Mouse (Mus musculus) lung, embryonic 16.5 days (tissue): ENCODE measurements around the gene Cdk6. TPM values are rescaled to one million over a fixed set of nuclear protein-coding genes. Genes with fewer than 3 reads are reported as not detected.
A peak's percentile ranks its signal among the peaks of the same experiment; 100 is the strongest.

ENCODE experiments used
- ATAC-seq: fragments of 200-750 bp; cut with Nextera tagmentation; 2 replicates; pipeline ENCODE4 v1.8.0; 2017; ENCODE audit warnings: low read depth, mild to moderate bottlenecking, moderate library complexity
- H3K27ac ChIP-seq: fragments of 300-500 bp; sonication (generic); 2 replicates; pipeline ENCODE4 v1.5.1; 2014; ENCODE audit warnings: mild to moderate bottlenecking, control low read depth, low read length
- H3K27me3 ChIP-seq: fragments of 300-500 bp; sonication (generic); 2 replicates; pipeline ENCODE4 v1.6.1; 2014; ENCODE audit warnings: low read depth, low read length, mixed read lengths; ENCODE audit not compliant: control insufficient read depth, insufficient read depth
- H3K36me3 ChIP-seq: fragments of 300-500 bp; sonication (generic); 2 replicates; pipeline ENCODE4 v1.6.1; 2014; ENCODE audit warnings: low read length; ENCODE audit not compliant: control insufficient read depth, insufficient read depth
- H3K4me1 ChIP-seq: fragments of 300-500 bp; sonication (generic); replicated peaks from 2 replicates; pipeline ENCODE4 v1.6.1; 2014; ENCODE audit warnings: low read length, mixed read lengths; ENCODE audit not compliant: control insufficient read depth, insufficient read depth
- H3K4me2 ChIP-seq: fragments of 300-500 bp; sonication (generic); 2 replicates; pipeline ENCODE4 v1.6.1; 2014; ENCODE audit warnings: low read depth, low read length, control low read depth
- H3K4me3 ChIP-seq: fragments of 300-500 bp; sonication (generic); 2 replicates; pipeline ENCODE4 v1.5.1; 2014; ENCODE audit warnings: mild to moderate bottlenecking, low read length, control low read depth
- H3K9ac ChIP-seq: fragments of 300-500 bp; sonication (generic); 2 replicates; pipeline ENCODE4 v1.6.1; 2014; ENCODE audit warnings: low read length, control low read depth
- H3K9me3 ChIP-seq: fragments of 300-500 bp; sonication (generic); 2 replicates; pipeline ENCODE4 v1.6.1; 2016; ENCODE audit warnings: low read length; ENCODE audit not compliant: control insufficient read depth
- WGBS: fragments of 180-500 bp; shearing (Covaris S2); extraction: QIAGEN DNeasy Blood & Tissue Kit; methylation state at CpG from one replicate; pipeline ENCODE4 v1.1.7; 2014; 5-methylcytosine and 5-hydroxymethylcytosine counted together
- polyA plus RNA-seq: library from polyadenylated mRNA; unstranded; fragments of >200 nt; fragmentation: Nextera tagmentation; extraction: Ambion mirVana; gene quantifications from 2 replicates; pipeline ENCODE4 v1.2.1, GENCODE M21; 2015

Gene Cdk6
- polyA plus RNA-seq, 1 experiment from 2014 or later = 33.7 TPM

GRCm38 (mm10) chr5:3462897-3463757, 121.8 kb downstream of the Cdk6 start:
- H3K9ac ChIP-seq = no peak overlapping the region
- no peak overlapping the region for H3K4me3 ChIP-seq
- no peaks in the 10 kb centered on the region for H3K36me3 ChIP-seq
- no peaks in the 10 kb centered on the region for H3K27me3 ChIP-seq
- H3K4me1 ChIP-seq = peaks cover 18% of the 10 kb centered on the region
- no peak overlapping the region for H3K27ac ChIP-seq
- H3K4me2 ChIP-seq = no peak overlapping the region
- H3K9me3 ChIP-seq = no peaks in the 10 kb centered on the region
- WGBS = 40% methylated on average over 11 of the region's 11 CpGs
- peak; percentile 24; the same call in 1 of the 2 replicates for ATAC-seq

GRCm38 (mm10) chr5:3463758-3464157, 122.5 kb downstream of the Cdk6 start:
- ATAC-seq = no peak
- Histone ChIP-seq H3K4me1 (peaks cover 18% of the 10 kb centered on the region), H3K9me3 (no peaks in the 10 kb centered on the region), H3K27me3 (no peaks in the 10 kb centered on the region), H3K9ac (no peak overlapping the region), H3K36me3 (no peaks in the 10 kb centered on the region), H3K4me2 (no peak overlapping the region), H3K27ac (no peak overlapping the region), H3K4me3 (no peak overlapping the region)
- WGBS = 73% methylated on average over 3 of the region's 3 CpGs

GRCm38 (mm10) chr5:3466069-3466877, 125.0 kb downstream of the Cdk6 start:
- Histone ChIP-seq H3K4me2 (no peak overlapping the region), H3K9me3 (no peaks in the 10 kb centered on the region), H3K4me3 (no peak overlapping the region), H3K36me3 (no peaks in the 10 kb centered on the region), H3K27me3 (no peaks in the 10 kb centered on the region), H3K4me1 (peaks cover 18% of the 10 kb centered on the region), H3K27ac (no peak overlapping the region), H3K9ac (no peak overlapping the region)
- peak; percentile 56 for ATAC-seq
- 24% methylated on average over 7 of the region's 7 CpGs for WGBS

GRCm38 (mm10) chr5:3470866-3471265, 129.6 kb downstream of the Cdk6 start:
- ATAC-seq = no peak
- no peaks in the 10 kb centered on the region for H3K36me3 ChIP-seq
- H3K4me1 ChIP-seq = peaks cover 7% of the 10 kb centered on the region
- no peak overlapping the region for H3K4me3 ChIP-seq
- no peaks in the 10 kb centered on the region for H3K27me3 ChIP-seq
- no peaks in the 10 kb centered on the region for H3K9me3 ChIP-seq
- no peak overlapping the region for H3K27ac ChIP-seq
- H3K4me2 ChIP-seq = no peak overlapping the region
- H3K9ac ChIP-seq = no peak overlapping the region
- WGBS = 76% methylated on average over 10 of the region's 10 CpGs

- Histone ChIP-seq H3K4me2 (no peak overlapping the region), H3K4me3 (no peak overlapping the region), H3K27ac (no peak overlapping the region), H3K27me3 (no peaks in the 10 kb centered on the region), H3K4me1 (no peaks in the 10 kb centered on the region), H3K9me3 (no peaks in the 10 kb centered on the region), H3K9ac (no peak overlapping the region), H3K36me3 (no peaks in the 10 kb centered on the region)
- 71% methylated on average over 22 of the region's 22 CpGs for WGBS
- peak; percentile 71 for ATAC-seq
Observed at GRCm38 (mm10) chr5:3472311-3473156, 131.2 kb downstream of the Cdk6 start.

- no peaks in the 10 kb centered on the region for H3K36me3 ChIP-seq
- no peak overlapping the region for H3K4me2 ChIP-seq
- no peaks in the 10 kb centered on the region for H3K4me1 ChIP-seq
- no peak overlapping the region for H3K27ac ChIP-seq
- no peaks in the 10 kb centered on the region for H3K27me3 ChIP-seq
- no peak for ATAC-seq
- no peaks in the 10 kb centered on the region for H3K9me3 ChIP-seq
- 69% methylated on average over 3 of the region's 3 CpGs for WGBS
- no peak overlapping the region for H3K4me3 ChIP-seq
- H3K9ac ChIP-seq = no peak overlapping the region
Observed at GRCm38 (mm10) chr5:3477711-3478110, 136.4 kb downstream of the Cdk6 start.

- ATAC-seq = no peak
- Histone ChIP-seq H3K4me1 (no peaks in the 10 kb centered on the region), H3K9me3 (no peaks in the 10 kb centered on the region), H3K4me2 (no peak overlapping the region), H3K27me3 (no peaks in the 10 kb centered on the region), H3K9ac (no peak overlapping the region), H3K36me3 (no peaks in the 10 kb centered on the region), H3K4me3 (no peak overlapping the region), H3K27ac (no peak overlapping the region)
- WGBS = 92% methylated on average over 8 of the region's 8 CpGs
Observed at GRCm38 (mm10) chr5:3478216-3478615, 136.9 kb downstream of the Cdk6 start.

- WGBS = 78% methylated on average over 7 of the region's 7 CpGs
- Histone ChIP-seq H3K4me3 (no peak overlapping the region), H3K27me3 (no peaks in the 10 kb centered on the region), H3K36me3 (no peaks in the 10 kb centered on the region), H3K9me3 (no peaks in the 10 kb centered on the region), H3K9ac (no peak overlapping the region), H3K4me1 (no peaks in the 10 kb centered on the region), H3K4me2 (no peak overlapping the region), H3K27ac (no peak overlapping the region)
- no peak for ATAC-seq
Observed at GRCm38 (mm10) chr5:3479016-3479795, 137.9 kb downstream of the Cdk6 start.
